Mouse (Mus musculus): Measurements from ENCODE around the gene Ptpn5.

- TF ChIP-seq CTCF (conservative IDR thresholded peaks at IDR 0.05; ENCODE audit: low read length): no peak
- TF ChIP-seq POU5F1 (IDR thresholded peaks at IDR 0.05; ENCODE audit: borderline replicate concordance, low read length): no peak
These were observed 71.9 kb downstream of the Ptpn5 start for GRCm38 (mm10) chr7:47061560-47061959.

All from E14TG2a.4 (cell line).